Mouse (Mus musculus): ENCODE data around the gene Pex16. TPM values are rescaled to one million over a fixed set of nuclear protein-coding genes. Genes with fewer than 3 reads are reported as not detected.

The Pex16 gene
- total and polyA plus RNA-seq, 3 experiments: 41.9 to 52.5 TPM; not detected in 1

- TF ChIP-seq GABPA (IDR thresholded peaks at IDR 0.05; ENCODE audit: low read depth, low read length): no peak
- no peak for TF ChIP-seq MAFK (IDR thresholded peaks at IDR 0.05; ENCODE audit: borderline replicate concordance, low read depth, low read length)
- TF ChIP-seq EP300 (IDR thresholded peaks at IDR 0.05; ENCODE audit: low read depth in 1 of 2, low read length in 2 of 2): peak; percentile 10 to 53; a peak in 2 of 4 replicates
- TF ChIP-seq UBTF (IDR thresholded peaks at IDR 0.05; ENCODE audit: borderline replicate concordance, insufficient read depth, low read depth, low read length): no peak
- TF ChIP-seq NRF1 (IDR thresholded peaks at IDR 0.05; ENCODE audit: insufficient read depth, low read depth, low read length, poor library complexity, severe bottlenecking): no peak
- no peak for TF ChIP-seq E2F4 (IDR thresholded peaks at IDR 0.05; ENCODE audit: borderline replicate concordance, low read depth, low read length)
- no peak for TF ChIP-seq USF2 (IDR thresholded peaks at IDR 0.05; ENCODE audit: borderline replicate concordance in 1 of 2, insufficient read depth in 1 of 2, low read depth in 1 of 2, low read length in 2 of 2)
- no peak for TF ChIP-seq ZMIZ1 (IDR thresholded peaks at IDR 0.05; ENCODE audit: low read depth, low read length)
- TF ChIP-seq POLR2A (IDR thresholded peaks at IDR 0.05; ENCODE audit: control insufficient read depth in 1 of 2, insufficient read depth in 1 of 2, low read depth in 1 of 2, low read length in 2 of 2, poor library complexity in 1 of 2): no peak
- no peak for TF ChIP-seq HCFC1 (IDR thresholded peaks at IDR 0.05; ENCODE audit: low read depth, low read length)
- TF ChIP-seq MXI1 (IDR thresholded peaks at IDR 0.05; ENCODE audit: low read depth, low read length): no peak
- TF ChIP-seq CTCF (IDR thresholded peaks at IDR 0.05 in 2 of 3, conservative IDR thresholded peaks at IDR 0.05 in 1 of 3; ENCODE audit: control insufficient read depth in 1 of 3, insufficient read depth in 1 of 3, low read depth in 2 of 3, low read length in 3 of 3, poor library complexity in 1 of 3, severe bottlenecking in 1 of 3): no peak
- TF ChIP-seq MYB (IDR thresholded peaks at IDR 0.05; ENCODE audit: low read depth, low read length): no peak
- TF ChIP-seq RCOR1 (IDR thresholded peaks at IDR 0.05; ENCODE audit: low read depth, low read length): no peak
- TF ChIP-seq SIN3A (IDR thresholded peaks at IDR 0.05; ENCODE audit: low read length): no peak
- no peak for TF ChIP-seq MAZ (IDR thresholded peaks at IDR 0.05; ENCODE audit: low read depth, low read length)
- no peak for TF ChIP-seq TAL1 (IDR thresholded peaks at IDR 0.05; ENCODE audit: low read length)
- TF ChIP-seq ELF1 (IDR thresholded peaks at IDR 0.05; ENCODE audit: low read depth, low read length): no peak
- TF ChIP-seq MAX (IDR thresholded peaks at IDR 0.05; ENCODE audit: low read length): no peak
- TF ChIP-seq MYC (IDR thresholded peaks at IDR 0.05; ENCODE audit: low read depth, low read length): no peak
- TF ChIP-seq USF1 (IDR thresholded peaks at IDR 0.05; ENCODE audit: low read depth, low read length): no peak
- no peak for TF ChIP-seq KAT2A (conservative IDR thresholded peaks at IDR 0.05; ENCODE audit: low read depth, low read length)
- no peak for TF ChIP-seq BHLHE40 (IDR thresholded peaks at IDR 0.05; ENCODE audit: borderline replicate concordance, low read depth, low read length)
- TF ChIP-seq ZC3H11A (IDR thresholded peaks at IDR 0.05; ENCODE audit: low read depth, low read length): no peak
- 0 out of 2 replicates have a peak, but pooled peaks have one; percentile 35 for TF ChIP-seq ETS1 (IDR thresholded peaks at IDR 0.05; ENCODE audit: low read depth, low read length)
- peak; percentile 60 for TF ChIP-seq GATA1 (IDR thresholded peaks at IDR 0.05; ENCODE audit: low read depth, low read length)
- TF ChIP-seq RAD21 (IDR thresholded peaks at IDR 0.05; ENCODE audit: low read depth, low read length): no peak
- no peak for TF ChIP-seq CHD2 (IDR thresholded peaks at IDR 0.05; ENCODE audit: low read length)
- TF ChIP-seq TCF12 (IDR thresholded peaks at IDR 0.05; ENCODE audit: low read depth, low read length): peak; percentile 61
- TF ChIP-seq ZNF384 (IDR thresholded peaks at IDR 0.05; ENCODE audit: low read depth, low read length): no peak
- DNase-seq (ENCODE audit: low read depth, low spot score): peak; percentile 49
- H3K9me3 ChIP-seq (replicated peaks; ENCODE audit: insufficient read depth, low read length): no peaks in the 10 kb centered on the region
- no peak overlapping the region for H3K9ac ChIP-seq (ENCODE audit: control insufficient read depth, low read depth, low read length, poor library complexity, severe bottlenecking)
- H3K4me3 ChIP-seq (ENCODE audit: control insufficient read depth in 1 of 2, insufficient read depth in 1 of 2, low read depth in 2 of 2, low read length in 2 of 2): no peak overlapping the region
- no peaks in the 10 kb centered on the region for H3K27me3 ChIP-seq (ENCODE audit: control insufficient read depth in 1 of 2, insufficient read depth in 2 of 2, low read length in 2 of 2)
- 0 out of 2 replicates have a peak overlapping the region, but pooled peaks have one; percentile 21 for H3K27ac ChIP-seq (ENCODE audit: control insufficient read depth, low read depth, low read length)
- no peaks in the 10 kb centered on the region for H3K79me2 ChIP-seq (ENCODE audit: control insufficient read depth, insufficient read depth, low read length, poor library complexity)
- H3K4me1 ChIP-seq (ENCODE audit: control insufficient read depth in 1 of 2, insufficient read depth in 2 of 2, low read length in 2 of 2): peaks cover 9 to 21% of the 10 kb centered on the region in 2 experiments
- H3K36me3 ChIP-seq (ENCODE audit: control insufficient read depth in 1 of 2, insufficient read depth in 2 of 2, low read length in 2 of 2): peaks cover 0 to 11% of the 10 kb centered on the region in 2 experiments; a peak in 2 of 4 replicates
Measured at GRCm38 (mm10) chr2:92390206-92390930, 15.9 kb downstream of the Pex16 start.

Measured in MEL (cell line).